Mouse (Mus musculus) adrenal gland, postnatal 4 days (tissue): Measurements from ENCODE around the gene Usp46. TPM values are rescaled to one million over a fixed set of nuclear protein-coding genes. Genes with fewer than 3 reads are reported as not detected.
"Not testable (repeated sequence)": the region's sequence is repeated elsewhere in the genome, so short reads cannot be mapped to it uniquely, and the experiment has no call there.

Source experiments
- DNase-seq, 2 experiments: peaks; one replicate each; pipeline ENCODE4 v3.0.0; 2021 to 2022; ENCODE audit warnings: low spot score in 2 of 2, mixed read lengths in 2 of 2
- total RNA-seq, 2 experiments: library from RNA; stranded (reverse); gene quantifications; 2 replicates each; pipeline ENCODE4 v1.2.3; 2021

The Usp46 gene
- total RNA-seq, 2 experiments from 2014 or later = 42.6 to 45.0 TPM

DNA sequence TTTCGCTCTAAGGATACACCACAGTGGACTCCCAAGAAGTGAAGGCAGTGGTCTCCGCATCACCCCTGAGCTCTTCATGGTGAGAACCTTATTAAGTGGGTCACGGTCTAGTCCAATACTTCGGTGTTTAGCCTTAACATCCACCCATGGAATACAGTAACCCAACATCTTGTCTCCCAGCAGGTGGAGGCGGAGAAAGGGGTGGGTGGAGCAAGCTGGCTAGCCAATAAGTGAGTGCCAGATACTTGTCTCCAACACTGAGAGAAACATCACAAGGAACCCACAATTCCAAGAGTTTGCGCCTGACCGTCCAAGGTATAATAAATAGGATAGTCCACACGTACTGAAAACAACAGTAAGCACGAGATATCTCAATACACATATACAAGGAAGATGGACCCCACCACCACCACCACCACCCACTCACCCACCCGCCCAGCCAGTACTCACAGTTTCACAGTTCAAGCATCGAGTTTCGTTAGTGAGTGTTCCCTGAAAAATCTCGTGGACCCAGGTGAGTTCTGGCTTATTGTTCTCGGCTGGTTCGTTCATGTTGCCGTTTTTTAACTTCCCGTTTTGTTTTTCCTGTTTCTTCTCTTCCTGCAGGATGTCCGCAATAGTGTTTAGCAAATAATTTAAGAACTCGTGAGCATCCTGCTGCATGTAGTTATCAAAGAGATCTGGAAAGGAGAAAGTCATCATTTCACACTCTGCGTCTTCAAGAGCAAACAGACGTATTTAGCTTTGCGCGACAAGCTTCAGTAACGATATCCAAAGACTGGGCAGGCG is 39.3 kb downstream of the Usp46 start:
- DNase-seq = no peak

DNA sequence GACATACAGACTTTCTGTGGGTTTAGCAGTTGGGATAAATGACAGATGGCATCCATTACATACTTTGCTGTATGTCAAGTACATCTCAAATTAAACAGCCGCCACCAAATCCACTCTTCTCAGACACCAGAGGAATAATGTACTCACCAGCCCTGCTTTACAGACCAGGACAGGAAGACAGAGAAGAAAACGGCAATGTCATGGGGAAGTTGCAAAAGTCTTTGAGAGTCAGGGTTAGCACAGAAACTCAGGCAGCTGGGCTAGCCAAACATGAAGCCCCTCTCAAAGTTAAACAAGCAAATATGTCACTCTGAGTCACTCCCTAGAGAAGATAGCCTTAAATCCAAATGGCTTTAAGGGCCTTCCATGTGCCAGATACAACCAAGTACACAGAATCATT is 40.0 kb downstream of the Usp46 start:
- DNase-seq = no peak

DNA sequence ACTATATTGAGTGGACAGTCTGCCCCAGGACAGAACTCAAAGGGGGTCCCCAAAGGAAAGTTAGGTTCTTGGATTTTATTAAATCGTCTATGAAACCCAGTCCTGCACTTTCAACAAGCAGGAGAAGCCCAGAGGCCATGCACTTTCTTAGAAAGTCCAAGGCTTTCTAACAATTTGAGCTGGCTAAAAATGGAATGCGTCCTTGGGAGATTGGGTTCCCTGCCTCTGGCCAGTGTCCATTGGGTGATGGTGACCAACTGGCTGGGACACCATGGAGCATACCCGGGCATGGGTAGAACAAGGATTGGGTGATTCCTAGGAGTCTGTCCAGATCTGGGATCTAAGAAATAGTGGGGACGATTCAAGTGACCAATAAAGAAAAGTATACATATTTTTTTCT is 47.7 kb downstream of the Usp46 start:
- DNase-seq = no peak

DNA sequence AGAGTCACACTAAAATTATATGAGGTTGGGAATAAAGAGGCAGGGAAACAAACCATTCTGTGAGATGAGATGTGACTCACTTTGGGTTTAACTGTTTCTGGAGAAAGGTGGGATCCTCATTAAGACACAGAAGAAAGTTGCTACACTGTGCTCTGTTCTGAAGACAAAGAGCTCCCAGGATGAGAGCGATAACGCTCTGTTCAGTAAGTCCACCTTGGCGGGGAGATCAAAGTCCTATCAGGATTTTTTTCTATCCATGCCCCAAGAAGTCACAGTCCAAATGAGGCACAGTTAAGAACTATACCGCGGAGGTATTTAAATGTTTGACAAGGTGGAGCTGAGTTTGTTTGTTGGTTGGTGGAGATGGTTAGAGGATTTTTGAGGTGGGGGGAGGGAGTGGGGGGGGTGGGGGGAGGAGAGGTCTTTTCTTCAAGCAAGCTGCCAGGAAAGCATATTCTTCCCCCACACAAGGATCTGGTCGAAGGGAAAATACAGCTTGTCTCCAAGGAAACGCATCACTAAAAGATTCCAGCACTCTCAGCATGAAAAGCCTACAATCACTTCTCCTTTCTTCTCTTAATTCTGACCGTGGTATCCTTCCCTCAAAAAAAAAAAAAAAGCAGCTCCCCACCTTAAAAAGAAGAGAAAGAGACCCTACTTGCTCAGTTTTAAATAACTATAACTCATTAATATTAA is 49.2 kb downstream of the Usp46 start:
- no peak for DNase-seq

DNA sequence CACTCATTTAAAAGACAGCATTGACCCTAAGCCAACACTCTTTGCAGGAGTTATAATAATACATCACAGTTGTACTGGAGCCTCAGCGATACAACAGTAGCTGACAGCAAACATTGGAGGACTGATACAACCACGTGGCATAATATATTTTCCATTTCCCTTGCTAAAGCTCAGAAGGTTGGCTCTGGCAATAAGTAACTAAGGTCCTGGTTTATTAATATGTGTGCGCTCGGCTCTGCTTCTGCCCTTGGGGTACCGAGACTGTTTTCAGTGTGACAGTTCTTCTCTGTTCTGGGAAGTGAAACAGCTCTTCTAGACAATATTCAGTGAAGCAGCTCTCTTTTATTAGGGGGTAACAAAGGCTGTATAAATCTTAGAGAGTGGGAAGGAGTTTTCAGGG is 50.7 kb downstream of the Usp46 start:
- DNase-seq = no peak

DNA sequence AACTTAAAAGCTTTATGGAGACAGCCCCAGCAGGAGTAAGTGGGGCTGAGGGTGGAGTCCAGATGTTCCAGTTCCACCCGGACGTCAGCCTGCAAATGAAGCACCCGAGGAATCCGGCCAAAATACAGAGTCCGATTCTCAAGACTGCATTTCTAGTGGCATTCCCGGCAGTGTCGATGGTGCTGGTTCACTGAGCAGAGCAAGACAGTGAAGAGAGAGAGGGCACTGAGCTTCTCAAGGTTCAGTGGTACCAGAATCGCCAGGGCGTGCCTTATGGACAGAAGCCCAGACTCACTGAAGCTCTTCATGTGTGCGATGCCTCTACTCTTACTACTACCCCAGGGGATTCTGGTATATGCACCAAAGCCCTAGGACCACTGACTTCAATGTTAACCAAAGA is 56.6 kb downstream of the Usp46 start:
- no peak for DNase-seq

DNA sequence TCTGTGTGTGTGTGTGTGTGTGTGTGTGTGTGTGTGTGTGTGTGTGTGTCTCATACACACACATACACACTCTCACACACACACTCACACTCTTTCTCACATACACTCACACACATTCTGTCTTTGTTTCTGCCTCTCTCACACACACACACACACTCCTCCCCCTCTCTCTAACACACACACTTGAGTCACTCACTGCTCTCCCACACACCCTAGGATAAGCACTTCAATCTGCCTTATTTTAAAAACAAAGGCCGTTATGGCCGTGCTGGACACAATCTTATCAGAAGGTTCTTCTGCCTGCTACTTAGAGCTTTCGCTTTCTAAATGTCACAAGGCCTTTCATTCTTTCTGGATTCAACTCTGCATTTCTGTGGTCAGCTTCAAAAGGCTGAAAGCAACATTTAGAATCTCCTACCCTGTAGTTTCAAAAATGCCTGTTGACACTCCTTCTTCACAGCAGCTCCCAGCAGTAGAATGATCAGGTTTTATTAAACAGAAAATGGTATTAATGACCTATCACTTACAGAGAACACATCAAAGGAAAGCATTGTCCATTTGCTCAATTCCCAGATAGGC is 60.6 kb downstream of the Usp46 start:
- no peak for DNase-seq

DNA sequence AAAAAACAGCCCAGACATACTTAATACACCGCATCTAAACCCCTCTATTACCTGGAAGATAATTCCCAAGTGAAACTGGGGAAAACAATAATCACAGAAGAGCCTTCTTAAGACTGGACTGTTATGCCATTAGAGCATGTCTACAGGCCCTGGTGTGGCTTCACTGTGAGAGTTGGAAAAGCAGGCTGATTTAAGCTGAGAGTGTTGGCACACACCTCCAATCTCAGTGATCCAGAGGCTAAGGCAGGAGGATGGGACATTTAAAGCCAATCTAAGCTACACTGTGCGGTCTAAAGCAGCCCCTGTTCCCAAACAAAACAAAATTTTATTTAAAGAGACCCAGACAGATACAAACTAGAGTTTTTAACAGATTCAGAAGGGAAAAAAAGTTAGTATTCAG is 62.3 kb downstream of the Usp46 start:
- DNase-seq = no peak

DNA sequence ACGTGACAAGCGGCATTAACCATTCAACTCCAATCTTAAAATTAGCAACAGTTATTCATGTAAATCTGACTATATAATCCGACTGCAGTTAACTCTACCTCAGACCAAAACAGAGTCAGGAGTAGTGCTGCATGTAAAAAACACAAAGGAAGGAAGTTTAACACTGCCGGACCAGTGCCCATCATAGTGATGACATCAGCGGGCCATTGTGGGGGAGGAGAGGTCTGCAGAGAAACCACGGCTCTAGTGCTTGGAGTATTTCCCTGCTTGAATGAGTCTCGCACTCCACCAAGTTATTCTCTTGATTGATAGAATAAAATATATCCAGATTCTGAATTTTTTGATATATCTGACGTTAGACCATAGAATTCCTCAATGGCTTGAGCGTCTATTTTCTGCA is 66.5 kb downstream of the Usp46 start:
- no peak for DNase-seq

DNA sequence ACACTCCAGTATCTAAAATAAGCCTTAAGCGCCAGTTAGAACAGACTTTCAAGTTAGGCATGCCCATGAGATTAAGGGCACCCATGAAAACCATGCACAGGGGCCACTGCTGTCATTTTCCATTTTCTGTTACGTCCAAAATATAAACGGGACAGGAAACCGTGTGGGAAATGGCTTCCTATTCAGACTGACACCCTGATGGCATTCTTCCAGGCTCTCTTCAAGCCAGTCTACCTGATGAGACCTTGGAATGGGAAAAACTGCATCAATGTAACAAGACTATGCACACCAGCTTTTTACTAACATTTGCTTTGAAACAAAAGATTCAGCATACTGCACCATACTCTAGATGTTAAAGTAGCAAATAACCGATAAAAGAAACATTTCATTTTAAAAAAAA is 69.3 kb downstream of the Usp46 start:
- no peak for DNase-seq

DNA sequence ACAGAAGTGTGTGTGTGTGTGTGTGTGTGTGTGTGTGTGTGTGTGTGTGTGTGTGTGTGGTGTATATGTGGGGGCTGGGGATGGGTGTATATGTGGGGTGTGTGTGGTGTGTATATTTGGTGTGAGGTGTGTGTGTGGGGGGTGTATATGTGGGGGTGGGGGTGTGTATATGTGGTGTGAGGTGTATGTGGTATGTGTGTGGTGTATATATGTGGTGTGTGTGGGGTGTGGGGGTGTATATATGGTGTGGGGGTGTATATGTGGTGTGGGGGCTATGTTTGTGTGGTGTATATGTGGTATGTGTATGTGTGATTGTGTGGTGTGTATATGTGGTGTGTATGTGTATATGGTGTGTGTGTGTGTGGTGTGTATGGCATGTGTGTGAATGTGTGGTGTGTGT is 73.4 kb downstream of the Usp46 start:
- no peak for DNase-seq

DNA sequence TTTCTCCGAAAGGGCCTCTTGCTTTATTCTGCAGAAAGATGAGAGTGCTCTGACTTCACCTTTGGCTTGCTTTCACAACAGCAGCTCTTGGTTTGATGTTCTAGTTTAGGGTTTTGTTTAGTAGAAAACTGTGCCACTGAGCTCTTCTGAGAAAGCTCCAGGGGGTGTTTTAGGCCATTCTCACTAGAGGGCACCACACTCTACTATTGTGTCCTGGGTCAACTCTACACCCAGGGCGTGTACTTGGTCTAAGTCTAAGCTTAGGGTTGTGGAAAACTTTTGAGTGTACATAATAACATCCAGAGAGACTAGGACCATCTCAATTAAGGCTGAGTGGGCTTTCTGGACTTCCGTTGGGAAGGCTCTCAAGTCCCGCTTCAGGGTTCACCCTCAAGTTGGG is 74.7 kb downstream of the Usp46 start:
- DNase-seq = no peak

DNA sequence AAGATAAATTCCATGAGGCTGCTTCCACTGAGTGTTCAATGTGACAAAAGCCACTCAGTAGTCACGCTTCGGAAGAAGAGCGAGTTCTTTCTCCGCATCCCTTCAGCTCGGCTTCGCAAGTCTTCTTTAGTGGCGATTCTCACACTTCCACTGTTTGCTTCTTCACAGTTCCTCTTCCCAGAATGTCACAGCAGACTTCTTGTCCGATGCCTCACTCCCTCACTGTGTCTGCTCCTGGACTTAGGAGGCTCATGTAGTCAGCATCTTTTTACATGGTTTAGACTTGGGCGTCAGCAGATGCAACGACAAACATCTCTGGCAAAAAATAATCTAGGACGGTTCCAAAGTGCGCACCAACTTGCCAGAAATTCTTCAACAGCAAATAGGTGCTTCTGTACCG is 75.9 kb downstream of the Usp46 start:
- DNase-seq = no peak

DNA sequence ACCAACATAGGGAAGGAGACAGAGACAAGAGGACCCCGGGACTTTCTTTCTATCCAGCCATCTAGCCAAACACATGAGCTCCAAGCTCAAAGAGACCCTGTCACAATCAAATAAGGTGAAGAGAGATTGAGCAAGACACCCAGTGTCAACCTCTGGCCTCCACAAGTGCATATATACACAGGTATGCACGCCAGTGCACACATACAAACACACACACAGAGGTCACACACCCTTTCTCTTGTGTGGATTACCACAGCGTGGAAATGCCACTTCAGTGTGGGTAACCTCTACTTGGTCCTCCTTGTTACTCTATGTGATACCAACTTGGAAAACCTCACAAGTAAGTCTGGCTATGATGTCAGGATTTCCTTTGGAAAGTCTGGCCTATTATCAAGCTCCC is 78.7 kb downstream of the Usp46 start:
- DNase-seq = no peak

DNA sequence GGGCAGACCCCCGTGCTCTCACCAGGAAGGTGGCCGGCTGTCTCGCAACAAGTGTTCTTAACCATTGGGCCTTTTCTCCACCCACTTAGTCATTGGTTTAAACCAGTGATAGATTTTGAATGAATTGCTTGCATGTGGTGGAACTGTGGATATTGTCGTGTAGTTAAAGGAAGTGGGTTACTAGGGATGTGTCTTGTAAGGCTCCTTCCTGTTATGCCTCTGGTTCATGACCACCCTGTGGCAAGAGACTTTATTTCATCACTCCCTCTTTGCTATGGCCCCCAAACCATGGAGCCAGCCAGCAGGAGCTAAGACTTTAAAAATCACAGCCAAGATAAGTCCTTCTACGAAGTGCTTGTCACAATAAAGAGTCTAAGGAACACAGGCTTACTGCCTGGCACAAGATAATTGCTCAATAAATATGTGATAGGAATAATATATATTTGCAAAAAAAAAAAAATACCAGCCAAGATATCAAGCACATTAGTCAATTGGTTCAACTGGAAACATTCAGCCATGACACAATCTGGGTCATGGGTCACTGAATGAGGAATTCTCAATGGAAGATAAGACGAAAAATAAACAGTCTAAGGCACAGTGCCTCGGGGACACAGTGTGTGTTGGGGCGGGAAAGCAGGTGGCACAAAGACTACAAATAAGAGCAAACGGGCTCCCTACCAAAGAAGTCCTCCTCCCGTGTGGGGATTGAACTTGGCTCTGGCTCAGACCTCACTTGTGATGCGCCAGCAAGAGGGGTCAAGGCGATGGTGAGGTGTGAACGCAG is 80.3 kb downstream of the Usp46 start:
- no peak for DNase-seq

DNA sequence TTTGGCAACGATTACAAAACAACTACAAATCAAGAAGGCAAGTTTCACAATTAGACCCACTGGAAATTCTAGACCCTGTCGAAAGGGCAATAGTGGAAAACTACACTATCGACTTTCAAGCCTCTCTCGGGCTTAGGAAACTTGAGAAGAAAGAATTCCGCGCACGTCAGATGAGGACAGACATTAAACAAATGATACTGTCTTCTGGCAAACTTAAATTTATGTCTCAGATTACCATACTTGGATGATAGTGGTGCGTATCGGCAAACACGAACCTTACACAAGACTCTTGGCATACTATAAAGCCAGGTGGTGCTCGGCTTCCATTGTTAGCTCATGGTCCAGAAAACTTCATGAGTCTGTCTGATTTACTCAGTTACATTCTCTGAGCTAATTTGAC is 90.8 kb downstream of the Usp46 start:
- DNase-seq = no peak

DNA sequence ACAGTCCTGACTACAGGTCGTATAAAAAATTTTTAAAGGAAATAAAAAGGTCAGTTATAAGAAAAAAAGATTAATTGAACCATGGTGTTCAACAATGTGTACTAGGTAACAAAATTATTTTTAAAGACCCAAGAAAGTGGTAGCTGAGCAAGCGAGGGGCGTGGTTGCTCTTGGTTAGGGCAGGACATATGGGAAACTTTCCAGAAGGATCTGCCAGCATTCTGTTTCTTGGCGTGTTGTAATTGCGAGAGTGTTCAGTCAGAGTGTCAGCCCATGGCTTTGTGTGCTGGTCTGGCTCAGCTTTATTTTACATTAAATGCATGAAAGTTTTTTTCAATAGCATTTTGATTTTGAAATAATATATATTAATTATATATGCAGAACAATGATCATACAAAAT is 96.5 kb downstream of the Usp46 start:
- no peak for DNase-seq

DNA sequence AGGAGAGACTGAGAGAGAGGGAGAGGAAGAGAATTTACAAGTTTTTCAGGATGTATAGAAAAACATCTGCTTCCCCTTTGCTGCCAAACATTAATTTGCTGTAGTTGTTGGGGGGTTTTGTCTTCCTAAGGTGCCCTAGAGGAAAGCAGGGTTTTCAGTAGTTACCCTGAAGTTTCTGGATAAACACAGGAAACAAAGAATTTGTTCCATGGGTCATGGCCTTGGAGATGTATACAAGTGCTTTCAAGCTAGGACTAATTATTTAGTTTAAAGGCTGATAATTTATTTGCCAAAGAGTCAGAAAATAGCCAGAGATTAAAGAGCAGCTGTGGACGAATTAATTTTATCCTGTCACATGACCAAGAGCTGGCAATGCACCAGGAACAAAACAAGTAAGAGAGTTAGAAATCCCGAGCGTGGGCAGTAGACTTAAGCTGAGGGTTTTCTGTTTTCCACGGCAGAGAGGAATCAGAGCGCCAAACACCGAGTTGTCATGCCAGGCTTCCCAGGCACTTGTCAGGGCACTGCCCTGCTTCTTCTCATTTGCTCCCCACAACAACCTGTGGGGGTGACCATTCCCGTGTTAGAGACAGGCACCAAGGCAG is 98.1 kb downstream of the Usp46 start:
- DNase-seq = no peak

DNA sequence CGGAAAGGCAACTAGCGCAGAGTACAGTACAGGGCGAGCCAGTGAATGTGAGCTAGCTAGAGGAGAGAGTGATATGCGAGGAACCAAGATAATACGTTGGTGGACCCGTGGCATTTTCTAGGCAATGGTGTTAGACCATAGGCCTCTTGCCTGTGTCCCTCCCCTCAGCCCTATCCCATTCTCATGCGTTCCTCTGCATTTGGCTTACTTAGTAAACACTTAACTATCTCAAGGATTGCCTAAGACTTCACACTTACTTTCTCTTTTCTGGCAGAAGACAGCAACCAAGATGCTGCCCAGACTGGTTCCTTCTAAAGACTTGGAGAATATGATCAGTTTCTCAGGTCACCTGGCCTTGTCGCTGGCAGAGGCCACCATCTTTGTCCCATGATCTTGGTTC is 98.9 kb downstream of the Usp46 start:
- no peak for DNase-seq

DNA sequence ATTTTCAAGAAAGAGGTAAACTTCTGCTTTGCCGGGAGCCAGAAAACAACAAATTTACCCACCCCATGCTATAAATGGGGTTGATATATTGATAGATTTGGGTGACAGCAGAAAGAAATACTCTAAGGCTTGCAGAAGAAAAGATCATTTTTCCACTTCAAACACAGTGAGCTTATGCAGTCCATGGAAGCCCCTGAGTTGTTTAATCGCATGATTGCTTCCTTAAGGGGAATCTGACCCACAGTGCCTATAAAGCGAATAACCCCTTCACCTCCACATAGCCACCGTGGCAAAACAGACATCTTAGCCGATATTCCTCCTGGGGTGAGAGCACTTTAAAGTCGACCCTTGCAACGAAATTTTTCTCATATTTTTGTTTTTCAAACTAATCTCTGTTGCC is 108.5 kb downstream of the Usp46 start:
- no peak for DNase-seq

DNA sequence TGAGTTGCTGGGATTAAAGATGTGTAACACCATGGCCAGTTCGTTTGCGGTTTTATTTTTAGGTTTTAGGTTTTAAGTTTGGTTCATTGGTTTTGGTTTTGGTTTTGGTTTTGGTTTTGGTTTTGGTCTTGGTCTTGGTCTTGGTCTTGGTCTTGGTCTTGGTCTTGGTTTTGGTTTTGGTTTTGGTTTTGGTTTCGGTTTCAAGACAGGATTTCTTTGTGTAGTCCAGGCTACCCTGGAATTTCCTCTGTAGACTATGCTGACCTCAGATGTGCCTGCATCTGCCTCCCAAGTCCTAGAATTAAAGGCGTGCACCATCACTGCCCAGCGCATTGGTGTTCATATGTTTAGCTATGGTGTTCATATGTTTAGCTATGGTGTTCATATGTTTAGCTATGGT is 109.6 kb downstream of the Usp46 start:
- DNase-seq = not testable (repeated sequence)
